Mouse (Mus musculus) liver, embryonic 14.5 days (tissue): ENCODE measurements around the gene 5430419D17Rik.

Source experiments
- CTCF ChIP-seq: IDR thresholded peaks from 2 replicates; pipeline ENCODE4 v1.5.1; 2016; ENCODE audit warnings: antibody characterized with exemption, low read depth, control low read depth
- EP300 ChIP-seq: IDR thresholded peaks from 2 replicates; pipeline ENCODE4 v1.6.1; 2016; ENCODE audit warnings: antibody characterized with exemption, low read depth

DNA sequence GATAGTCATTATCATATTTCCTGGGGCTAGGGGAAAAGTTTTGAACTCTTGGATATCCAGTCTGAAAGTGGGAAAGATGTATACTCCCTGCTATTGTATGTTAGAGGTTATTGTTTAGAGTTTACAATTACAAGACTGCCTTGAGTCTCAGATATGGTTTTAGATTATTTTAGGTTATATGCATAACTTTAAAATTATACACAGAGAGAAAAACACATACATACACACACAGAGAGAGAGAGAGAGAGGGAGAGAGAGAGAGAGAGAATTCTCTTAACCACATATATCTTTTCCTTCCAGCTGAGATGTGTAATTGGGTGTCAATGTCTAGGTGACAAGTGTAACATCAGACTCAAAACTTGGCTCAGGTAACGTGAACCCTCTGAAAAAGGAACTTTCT, 159.4 kb downstream of the 5430419D17Rik start, which contains the start of gene Fam24a:
- no peak for TF ChIP-seq CTCF
- no peak for TF ChIP-seq EP300
